Mouse (Mus musculus) cerebellum, adult (tissue): ENCODE data around the gene Pgm1.
A peak's percentile ranks its signal among the peaks of the same experiment; 100 is the strongest.

ENCODE experiments used
- ATAC-seq: cut with Nextera tagmentation; 2 replicates; pipeline ENCODE4 v1.9.2; 2017; ENCODE audit warnings: mild to moderate bottlenecking, moderate library complexity, mixed read lengths; ENCODE audit not compliant: insufficient number of reproducible peaks, low FRiP score, low TSS enrichment

The Pgm1 gene

GRCm38 (mm10) chr4:99929149-99929612 is at the start of gene Pgm1:
Pgm1 (plus strand) TSS chr4:99929414.
- peak; percentile 91 for ATAC-seq

- no peak for ATAC-seq
These were observed 47.3 kb upstream of the Pgm1 start for GRCm38 (mm10) chr4:99881882-99882281.

- ATAC-seq, result no peak
These were observed 46.8 kb upstream of the Pgm1 start for GRCm38 (mm10) chr4:99882405-99882804.

- ATAC-seq, result no peak
These were observed 15.2 kb upstream of the Pgm1 start for GRCm38 (mm10) chr4:99913894-99914451.

- no peak for ATAC-seq
These were observed 2.8 kb upstream of the Pgm1 start for GRCm38 (mm10) chr4:99926380-99926779.

- ATAC-seq, result no peak
These were observed 693 bp upstream of the Pgm1 start for GRCm38 (mm10) chr4:99928521-99928920.

GRCm38 (mm10) chr4:99929613-99930517 is 651 bp downstream of the Pgm1 start, which contains the start of gene Itgb3bp:
Itgb3bp (minus strand) TSS chr4:99929813.
- ATAC-seq, result peak; percentile 92

GRCm38 (mm10) chr4:99930518-99931239 is 1.5 kb downstream of the Pgm1 start:
- no peak for ATAC-seq

- ATAC-seq, result no peak
These were observed 2.0 kb downstream of the Pgm1 start for GRCm38 (mm10) chr4:99931240-99931580.

- ATAC-seq, result no peak
These were observed 2.6 kb downstream of the Pgm1 start for GRCm38 (mm10) chr4:99931807-99932206.

GRCm38 (mm10) chr4:99934859-99935258 is 5.6 kb downstream of the Pgm1 start:
- ATAC-seq, result no peak

GRCm38 (mm10) chr4:99936278-99936677 is 7.1 kb downstream of the Pgm1 start:
- ATAC-seq, result no peak

- ATAC-seq, result no peak
These were observed 10.7 kb downstream of the Pgm1 start for GRCm38 (mm10) chr4:99939711-99940505.

- 0 out of 2 replicates have a peak, but pooled peaks have one; percentile 39 for ATAC-seq
These were observed 12.6 kb downstream of the Pgm1 start for GRCm38 (mm10) chr4:99941655-99942414.

- ATAC-seq, result no peak
These were observed 15.4 kb downstream of the Pgm1 start for GRCm38 (mm10) chr4:99944606-99945005.

GRCm38 (mm10) chr4:99945011-99945410 is 15.8 kb downstream of the Pgm1 start:
- ATAC-seq, result no peak

- ATAC-seq, result no peak
These were observed 17.3 kb downstream of the Pgm1 start for GRCm38 (mm10) chr4:99946516-99946915.

- no peak for ATAC-seq
These were observed 18.0 kb downstream of the Pgm1 start for GRCm38 (mm10) chr4:99947192-99947591.

- no peak for ATAC-seq
These were observed 18.7 kb downstream of the Pgm1 start for GRCm38 (mm10) chr4:99947896-99948295.
